Mouse (Mus musculus) MEL (cell line): ENCODE results near the gene Pitpnc1. TPM values are rescaled to one million over a fixed set of nuclear protein-coding genes. Genes with fewer than 3 reads are reported as not detected.

Experiments
- DNase-seq: peaks from one replicate; pipeline ENCODE4 v3.0.0; 2011; ENCODE audit warnings: low read depth, low spot score
- H3K27ac ChIP-seq: 2 replicates; pipeline ENCODE4 v1.5.1; 2012; ENCODE audit warnings: low read depth, mild to moderate bottlenecking, control low read depth, low read length, moderate library complexity; ENCODE audit not compliant: control insufficient read depth
- H3K27me3 ChIP-seq, 2 experiments: fragments of 150-350 bp in 1 of 2; sonication (generic) in 1 of 2; 2 replicates each; pipeline ENCODE4 v1.6.1; 2012; ENCODE audit warnings: low read length in 2 of 2, mild to moderate bottlenecking in 2 of 2, improper control_type of control experiment in 1 of 2, moderate library complexity in 1 of 2; ENCODE audit not compliant: insufficient read depth in 2 of 2, control insufficient read depth in 1 of 2
- H3K36me3 ChIP-seq, 2 experiments: 2 replicates each; pipeline ENCODE4 v1.6.1; 2012 to 2014; ENCODE audit warnings: low read length in 2 of 2, improper control_type of control experiment in 1 of 2, inconsistent platforms in 1 of 2, mild to moderate bottlenecking in 1 of 2; ENCODE audit not compliant: insufficient read depth in 2 of 2, control insufficient read depth in 1 of 2
- H3K4me1 ChIP-seq, 2 experiments: fragments of 150-350 bp in 1 of 2; sonication (generic) in 1 of 2; 2 replicates each; pipeline ENCODE4 v1.6.1; 2012; ENCODE audit warnings: low read length in 2 of 2, improper control_type of control experiment in 1 of 2, mild to moderate bottlenecking in 1 of 2; ENCODE audit not compliant: insufficient read depth in 2 of 2, control insufficient read depth in 1 of 2
- H3K4me3 ChIP-seq, 2 experiments: fragments of 150-350 bp in 1 of 2; sonication (generic) in 1 of 2; 2 replicates each; pipeline ENCODE4 v1.5.1; 2012; ENCODE audit warnings: low read depth in 2 of 2, low read length in 2 of 2, mild to moderate bottlenecking in 2 of 2, moderate library complexity in 2 of 2, control low read depth in 1 of 2, improper control_type of control experiment in 1 of 2; ENCODE audit not compliant: control insufficient read depth in 1 of 2, insufficient read depth in 1 of 2
- H3K79me2 ChIP-seq: 2 replicates; pipeline ENCODE4 v1.6.1; 2012; ENCODE audit warnings: mild to moderate bottlenecking, low read length, moderate library complexity; ENCODE audit not compliant: control insufficient read depth, poor library complexity, insufficient read depth
- H3K9ac ChIP-seq: 2 replicates; pipeline ENCODE4 v1.6.1; 2012; ENCODE audit warnings: low read depth, mild to moderate bottlenecking, control low read depth, low read length, moderate library complexity; ENCODE audit not compliant: control insufficient read depth, poor library complexity, severe bottlenecking
- H3K9me3 ChIP-seq: fragments of 150-350 bp; sonication (generic); replicated peaks from 2 replicates; pipeline ENCODE4 v1.6.1; 2012; ENCODE audit warnings: mild to moderate bottlenecking, low read length, improper control_type of control experiment, moderate library complexity; ENCODE audit not compliant: insufficient read depth
- BHLHE40 ChIP-seq: IDR thresholded peaks from 2 replicates; pipeline ENCODE4 v1.6.1; 2012; ENCODE audit warnings: low read depth, mild to moderate bottlenecking, inconsistent platforms, low read length, improper control_type of control experiment, borderline replicate concordance
- CHD1 ChIP-seq: IDR thresholded peaks from 2 replicates; pipeline ENCODE4 v1.6.1; 2012; ENCODE audit warnings: low read depth, mild to moderate bottlenecking, inconsistent platforms, low read length, improper control_type of control experiment
- CTCF ChIP-seq, 3 experiments: IDR thresholded peaks in 2 of 3; conservative IDR thresholded peaks in 1 of 3; 2 replicates each; pipeline ENCODE4 v1.5.1; 2011 to 2012; ENCODE audit warnings: low read length in 3 of 3, low read depth in 2 of 3, mild to moderate bottlenecking in 2 of 3, improper control_type of control experiment in 1 of 3, inconsistent platforms in 1 of 3, mixed read lengths in 1 of 3, moderate library complexity in 1 of 3; ENCODE audit not compliant: control insufficient read depth in 1 of 3, insufficient read depth in 1 of 3, poor library complexity in 1 of 3, severe bottlenecking in 1 of 3
- E2F4 ChIP-seq: IDR thresholded peaks from 2 replicates; pipeline ENCODE4 v1.6.1; 2011; ENCODE audit warnings: low read depth, low read length, improper control_type of control experiment, borderline replicate concordance
- ELF1 ChIP-seq: IDR thresholded peaks from 2 replicates; pipeline ENCODE4 v1.6.1; 2014; ENCODE audit warnings: low read depth, mild to moderate bottlenecking, inconsistent platforms, low read length, improper control_type of control experiment, moderate library complexity
- EP300 ChIP-seq, 2 experiments: IDR thresholded peaks; 2 replicates each; pipeline ENCODE4 v1.6.1; 2011; ENCODE audit warnings: improper control_type of control experiment in 2 of 2, low read length in 2 of 2, low read depth in 1 of 2, mild to moderate bottlenecking in 1 of 2
- ETS1 ChIP-seq: IDR thresholded peaks from 2 replicates; pipeline ENCODE4 v1.6.1; 2012; ENCODE audit warnings: low read depth, mild to moderate bottlenecking, inconsistent platforms, low read length, improper control_type of control experiment, moderate library complexity
- GABPA ChIP-seq: IDR thresholded peaks from 2 replicates; pipeline ENCODE4 v1.6.1; 2012; ENCODE audit warnings: low read depth, mild to moderate bottlenecking, inconsistent platforms, low read length, improper control_type of control experiment, moderate library complexity
- GATA1 ChIP-seq: IDR thresholded peaks from 2 replicates; pipeline ENCODE4 v1.6.1; 2011; ENCODE audit warnings: low read depth, low read length, improper control_type of control experiment
- HCFC1 ChIP-seq: IDR thresholded peaks from 2 replicates; pipeline ENCODE4 v1.6.1; 2012; ENCODE audit warnings: low read depth, mild to moderate bottlenecking, inconsistent platforms, low read length, improper control_type of control experiment, moderate library complexity
- JUND ChIP-seq: IDR thresholded peaks from 2 replicates; pipeline ENCODE4 v1.6.1; 2011; ENCODE audit warnings: low read depth, mild to moderate bottlenecking, improper control_type of control experiment, low read length
- KAT2A ChIP-seq: conservative IDR thresholded peaks from 2 replicates; pipeline ENCODE4 v1.6.1; 2012; ENCODE audit warnings: low read depth, low read length, improper control_type of control experiment, inconsistent platforms
- MXI1 ChIP-seq: IDR thresholded peaks from 2 replicates; pipeline ENCODE4 v1.6.1; 2011; ENCODE audit warnings: mild to moderate bottlenecking, low read depth, low read length, improper control_type of control experiment
- MYB ChIP-seq: IDR thresholded peaks from 2 replicates; pipeline ENCODE4 v1.6.1; 2011; ENCODE audit warnings: mild to moderate bottlenecking, low read depth, low read length, improper control_type of control experiment
- MYC ChIP-seq: IDR thresholded peaks from 2 replicates; pipeline ENCODE4 v1.6.1; 2011; ENCODE audit warnings: low read depth, mild to moderate bottlenecking, low read length, improper control_type of control experiment, moderate library complexity
- NELFE ChIP-seq: IDR thresholded peaks from 2 replicates; pipeline ENCODE4 v1.6.1; 2011; ENCODE audit warnings: low read depth, low read length, improper control_type of control experiment
- NRF1 ChIP-seq: IDR thresholded peaks from 2 replicates; pipeline ENCODE4 v1.6.1; 2014; ENCODE audit warnings: low read depth, mild to moderate bottlenecking, inconsistent platforms, low read length, improper control_type of control experiment, moderate library complexity; ENCODE audit not compliant: poor library complexity, insufficient read depth, severe bottlenecking
- POLR2AphosphoS2 ChIP-seq: IDR thresholded peaks from 2 replicates; pipeline ENCODE4 v1.6.1; 2011; ENCODE audit warnings: low read length, improper control_type of control experiment
- POLR2AphosphoS5 ChIP-seq: IDR thresholded peaks from 2 replicates; pipeline ENCODE4 v1.6.1; 2012; ENCODE audit warnings: low read depth, borderline replicate concordance, mild to moderate bottlenecking, inconsistent platforms, low read length, moderate library complexity, mixed read lengths
- RAD21 ChIP-seq: IDR thresholded peaks from 2 replicates; pipeline ENCODE4 v1.6.1; 2011; ENCODE audit warnings: mild to moderate bottlenecking, low read depth, low read length, improper control_type of control experiment
- RCOR1 ChIP-seq: IDR thresholded peaks from 2 replicates; pipeline ENCODE4 v1.6.1; 2012; ENCODE audit warnings: low read depth, mild to moderate bottlenecking, inconsistent platforms, low read length, improper control_type of control experiment
- SIN3A ChIP-seq: IDR thresholded peaks from 2 replicates; pipeline ENCODE4 v1.6.1; 2012; ENCODE audit warnings: low read length, improper control_type of control experiment, inconsistent platforms
- TAL1 ChIP-seq: IDR thresholded peaks from 2 replicates; pipeline ENCODE4 v1.6.1; 2012; ENCODE audit warnings: mild to moderate bottlenecking, inconsistent platforms, low read length, moderate library complexity, mixed read lengths
- UBTF ChIP-seq: IDR thresholded peaks from 2 replicates; pipeline ENCODE4 v1.6.1; 2012; ENCODE audit warnings: low read depth, mild to moderate bottlenecking, inconsistent platforms, low read length, improper control_type of control experiment, moderate library complexity, borderline replicate concordance; ENCODE audit not compliant: insufficient read depth
- USF1 ChIP-seq: IDR thresholded peaks from 2 replicates; pipeline ENCODE4 v1.6.1; 2014; ENCODE audit warnings: low read depth, mild to moderate bottlenecking, inconsistent platforms, low read length, improper control_type of control experiment, moderate library complexity
- ZKSCAN1 ChIP-seq: IDR thresholded peaks from 2 replicates; pipeline ENCODE4 v1.6.1; 2012; ENCODE audit warnings: low read depth, mild to moderate bottlenecking, inconsistent platforms, low read length, improper control_type of control experiment, moderate library complexity
- ZNF384 ChIP-seq: IDR thresholded peaks from 2 replicates; pipeline ENCODE4 v1.6.1; 2012; ENCODE audit warnings: low read depth, mild to moderate bottlenecking, inconsistent platforms, low read length, improper control_type of control experiment
- polyA plus RNA-seq, 2 experiments: library from polyadenylated mRNA; stranded (reverse) in 1 of 2; unstranded in 1 of 2; fragments of >175 nt in 1 of 2; fragments of >200 nt in 1 of 2; gene quantifications; 2 replicates each; pipeline versions ENCODE4 v1.2.1 to v1.2.4; 2012; ENCODE audit warnings: low replicate concordance in 2 of 2, low read depth in 1 of 2; ENCODE audit not compliant: insufficient read length in 2 of 2, insufficient read depth in 1 of 2, missing spikeins in 1 of 2
- total RNA-seq: library from RNA; depleted of rRNA; stranded (reverse); fragments of 300-350 nt; gene quantifications from 2 replicates; pipeline ENCODE4 v1.2.3, GENCODE M21; 2012

Gene Pitpnc1
- total and polyA plus RNA-seq, 3 experiments = 19.3 to 25.3 TPM; not detected in 1

DNA sequence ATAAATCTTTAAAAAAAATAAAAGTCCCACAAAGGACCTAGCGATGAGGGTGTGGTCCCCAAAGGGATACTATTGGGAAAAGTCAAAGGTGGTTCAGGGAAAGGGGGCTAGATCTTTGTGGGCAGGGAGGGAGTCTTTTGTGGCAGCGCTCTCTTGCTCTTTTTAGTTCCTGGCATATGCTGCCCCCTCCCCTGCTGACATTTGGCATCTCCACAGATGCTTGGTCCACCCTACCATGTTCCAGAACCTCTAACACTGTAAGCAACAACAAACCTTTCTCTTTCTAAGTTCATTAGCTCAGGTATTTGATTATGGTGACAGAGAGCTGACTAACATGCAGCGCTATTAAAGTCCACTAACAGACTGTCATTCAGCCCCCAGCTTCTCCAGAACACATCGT lies 145.3 kb downstream of the Pitpnc1 start:
- H3K27ac ChIP-seq = no peak overlapping the region
- H3K4me3 ChIP-seq = no peak overlapping the region
- no peaks in the 10 kb centered on the region for H3K4me1 ChIP-seq
- DNase-seq = no peak
- no peak overlapping the region for H3K9ac ChIP-seq
- no peaks in the 10 kb centered on the region for H3K79me2 ChIP-seq
- TF ChIP-seq ELF1 = no peak
- no peak for TF ChIP-seq POLR2AphosphoS2
- TF ChIP-seq E2F4 = no peak
- no peak for TF ChIP-seq CTCF (IDR thresholded peaks at IDR 0.05 in 2 of 3, conservative IDR thresholded peaks at IDR 0.05 in 1 of 3; ENCODE audit: control insufficient read depth in 1 of 3, insufficient read depth in 1 of 3, low read depth in 2 of 3, low read length in 3 of 3, poor library complexity in 1 of 3, severe bottlenecking in 1 of 3)
- no peak for TF ChIP-seq MXI1
- TF ChIP-seq NRF1 = no peak
- TF ChIP-seq GATA1 = no peak
- TF ChIP-seq POLR2AphosphoS5 = no peak
- no peak for TF ChIP-seq MYB
- no peak for TF ChIP-seq SIN3A
- TF ChIP-seq JUND = no peak
- TF ChIP-seq NELFE = no peak
- no peak for TF ChIP-seq USF1
- no peak for TF ChIP-seq RAD21
- TF ChIP-seq TAL1 = no peak
- no peak for TF ChIP-seq ETS1
- no peak for TF ChIP-seq GABPA
- no peaks in the 10 kb centered on the region for H3K9me3 ChIP-seq
- H3K27me3 ChIP-seq = no peaks in the 10 kb centered on the region
- H3K36me3 ChIP-seq = peaks cover 0 to 8% of the 10 kb centered on the region in 2 experiments; a peak in 2 of 4 replicates

DNA sequence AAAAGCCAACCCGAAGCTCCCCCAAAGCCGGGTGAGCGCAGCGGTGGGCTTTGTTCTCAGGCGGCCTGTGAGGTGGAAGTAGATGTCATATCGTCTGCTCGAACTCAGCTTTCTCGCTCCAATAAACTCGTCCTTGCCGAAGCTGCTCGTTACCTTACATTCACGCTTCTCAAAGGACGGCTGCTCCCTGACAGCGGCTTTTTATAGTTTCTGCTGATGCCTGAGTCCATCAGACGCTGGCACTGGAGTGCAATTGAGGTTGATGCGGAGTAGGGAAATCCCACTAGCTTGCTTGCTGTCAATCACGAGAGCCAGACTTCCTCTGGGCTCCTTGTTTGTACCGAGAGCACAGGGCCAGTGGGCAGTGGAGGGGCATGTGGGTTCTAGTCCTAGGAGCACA lies 147.3 kb downstream of the Pitpnc1 start:
- no peaks in the 10 kb centered on the region for H3K79me2 ChIP-seq
- no peak overlapping the region for H3K9ac ChIP-seq
- H3K27ac ChIP-seq = no peak overlapping the region
- peaks cover 0 to 14% of the 10 kb centered on the region in 2 experiments; a peak in 2 of 4 replicates for H3K36me3 ChIP-seq
- no peaks in the 10 kb centered on the region for H3K27me3 ChIP-seq
- H3K4me1 ChIP-seq = no peaks in the 10 kb centered on the region
- no peaks in the 10 kb centered on the region for H3K9me3 ChIP-seq
- DNase-seq = no peak
- TF ChIP-seq ZNF384 (no peak), ZKSCAN1 (no peak), KAT2A (no peak), RAD21 (no peak), BHLHE40 (no peak), EP300 (IDR thresholded peaks at IDR 0.05; ENCODE audit: low read depth in 1 of 2, low read length in 2 of 2) (no peak), ELF1 (no peak), UBTF (no peak), RCOR1 (no peak), POLR2AphosphoS2 (no peak), HCFC1 (no peak), POLR2AphosphoS5 (no peak), E2F4 (no peak), NRF1 (no peak), GABPA (no peak), CHD1 (no peak), NELFE (no peak), MYC (no peak), MYB (no peak), SIN3A (no peak)
- H3K4me3 ChIP-seq = no peak overlapping the region
